Mouse (Mus musculus) 3T3-L1 (cell line): ENCODE measurements around the gene Raph1.
A peak's percentile ranks its signal among the peaks of the same experiment; 100 is the strongest.
"Not testable (repeated sequence)": the region's sequence is repeated elsewhere in the genome, so short reads cannot be mapped to it uniquely, and the experiment has no call there.

Source experiments
- DNase-seq: peaks from one replicate; pipeline ENCODE4 v3.0.0-alpha.2; 2015; ENCODE audit warnings: low read depth, low spot score

Gene Raph1

DNA sequence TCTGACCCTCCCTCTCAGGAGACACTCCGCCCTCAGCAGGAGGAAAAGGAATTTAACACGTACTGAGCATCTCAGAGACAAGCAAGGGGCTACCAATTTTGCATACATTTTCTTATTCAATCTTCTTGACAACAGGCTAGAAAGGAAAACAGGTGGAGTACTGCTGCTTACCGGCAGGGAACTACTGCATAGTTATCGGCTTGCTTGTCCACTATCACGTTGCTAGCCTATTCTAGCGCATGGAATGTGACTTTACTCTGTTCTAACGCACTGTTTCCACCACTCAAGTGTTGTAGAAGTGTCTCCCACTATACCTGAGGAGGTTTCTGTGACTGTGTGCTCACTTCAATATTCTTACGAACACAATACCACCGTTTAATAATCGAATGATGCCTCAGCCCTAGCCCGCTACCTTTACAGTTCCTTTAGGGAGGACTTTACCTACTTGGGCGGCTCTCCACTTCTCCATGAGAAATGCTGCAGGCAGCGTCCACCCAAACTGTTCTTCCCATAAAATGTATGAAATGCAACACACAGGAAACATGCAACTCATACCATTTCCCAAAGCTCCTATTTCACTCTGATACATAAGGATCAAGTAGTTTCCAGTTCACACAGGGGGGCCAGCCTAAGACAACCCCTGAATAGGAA is 1.5 kb downstream of the Raph1 start:
- peak; percentile 80 for DNase-seq

DNA sequence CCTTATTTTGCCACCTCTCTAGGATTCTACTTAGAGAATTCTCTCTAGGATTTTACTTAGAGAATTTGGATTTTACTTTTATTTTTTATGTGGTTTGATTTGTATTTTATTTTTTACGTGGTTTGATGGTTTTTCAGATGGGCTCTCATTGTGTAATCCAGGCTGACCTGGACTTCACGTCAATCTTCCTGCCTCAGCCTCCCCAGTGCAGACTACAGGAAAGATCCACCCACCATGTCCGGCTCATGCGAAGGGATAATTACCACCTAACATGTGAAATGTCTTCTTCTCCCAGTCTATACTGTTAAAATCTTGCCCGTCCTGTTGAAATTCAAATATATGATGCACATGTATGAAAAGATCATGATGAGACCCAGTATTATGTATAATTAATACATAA is 2.2 kb downstream of the Raph1 start:
- DNase-seq, result peak; percentile 7

DNA sequence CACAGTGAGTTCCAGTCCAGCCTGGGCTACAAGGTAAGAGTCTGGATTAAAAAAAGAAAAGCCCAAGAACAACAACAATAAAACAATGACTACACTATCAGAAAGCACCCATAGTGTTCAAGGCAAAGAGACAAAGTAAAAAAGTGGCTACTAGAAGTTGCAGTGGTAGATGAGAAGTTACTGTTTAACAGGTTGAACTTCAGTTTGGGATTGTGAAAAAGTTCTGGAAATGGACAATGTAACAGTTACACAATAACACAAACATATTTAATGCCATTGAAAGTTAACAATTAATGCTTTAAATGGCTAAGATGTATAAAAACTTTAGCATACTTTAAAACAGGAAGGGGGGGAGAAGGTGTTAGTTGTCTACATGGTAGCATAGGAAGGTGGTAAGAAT is 3.9 kb downstream of the Raph1 start:
- no peak for DNase-seq

DNA sequence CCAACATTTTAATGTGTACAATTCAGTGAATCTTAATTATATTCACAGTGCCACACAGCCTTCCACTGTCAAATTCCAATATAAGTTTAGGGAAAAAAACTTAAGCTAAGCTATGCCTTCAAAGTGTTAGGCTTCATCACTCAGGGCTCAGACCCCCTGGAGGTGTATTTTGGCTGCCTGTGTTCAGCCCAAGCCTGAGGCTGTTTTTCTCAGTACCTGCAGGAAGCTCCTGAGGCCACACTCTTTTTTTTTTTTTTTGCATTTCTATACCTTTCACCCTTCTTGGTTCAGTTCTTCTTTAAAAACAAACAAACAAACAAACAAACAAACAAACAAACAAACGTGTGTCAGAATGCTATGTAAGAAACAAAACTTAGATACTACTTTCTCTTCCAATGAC is 23.2 kb downstream of the Raph1 start:
- DNase-seq, result no peak

DNA sequence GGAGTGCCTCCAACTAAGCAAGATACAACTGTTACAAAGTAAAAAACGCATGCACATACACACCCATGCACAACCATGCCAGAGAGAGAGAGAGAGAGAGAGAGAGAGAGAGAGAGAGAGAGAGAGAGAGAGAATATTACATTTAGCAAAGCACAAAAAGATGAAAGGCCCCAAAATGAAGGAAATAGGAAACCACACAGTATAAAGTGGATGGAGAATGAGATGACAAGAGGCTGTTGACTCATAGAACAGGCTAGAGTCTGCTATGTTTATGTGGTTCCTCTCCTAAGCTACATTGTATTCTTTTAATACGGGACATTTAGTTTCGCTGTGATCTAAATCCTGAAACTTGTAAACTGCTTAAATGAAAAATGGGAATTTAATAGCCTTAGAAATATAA is 27.6 kb downstream of the Raph1 start:
- DNase-seq, result peak; percentile 17

DNA sequence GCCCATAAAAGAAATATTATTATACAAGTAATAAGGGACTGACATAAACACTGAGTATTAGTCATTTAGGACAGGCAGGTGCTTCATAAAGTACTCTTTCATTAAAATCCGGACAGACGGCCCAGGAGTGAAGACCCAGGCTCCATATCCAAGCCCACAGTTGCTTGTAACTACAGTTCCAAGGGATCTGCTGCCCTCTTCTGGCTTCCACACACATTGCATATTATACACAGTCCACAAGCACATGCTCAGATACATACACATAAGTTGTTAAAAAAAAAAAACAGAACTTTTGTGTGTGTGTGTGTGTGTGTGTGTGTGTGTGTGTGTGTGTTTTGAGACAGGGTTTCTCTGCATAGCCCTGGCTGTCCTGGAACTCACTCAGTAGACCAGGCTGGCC is 32.0 kb downstream of the Raph1 start:
- DNase-seq, result peak; percentile 55

DNA sequence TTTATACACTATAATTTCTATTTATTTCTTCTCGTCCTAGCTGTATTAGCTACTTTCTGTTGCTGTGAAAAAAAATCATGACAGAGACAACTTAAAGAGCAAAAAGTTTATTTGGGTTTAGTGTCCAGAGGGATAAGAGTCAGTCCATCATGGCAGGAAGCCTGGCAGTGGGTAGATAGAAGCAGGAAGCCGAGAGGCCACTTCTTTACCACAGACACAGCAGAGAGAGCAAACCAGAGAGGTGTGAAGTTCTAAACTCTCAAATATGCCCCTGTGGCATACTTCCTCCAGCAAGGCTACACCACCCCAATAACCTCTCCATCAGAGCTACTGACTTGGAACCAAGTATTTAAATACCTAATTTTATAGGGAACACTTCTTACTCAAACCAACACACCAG is 36.3 kb downstream of the Raph1 start:
- no peak for DNase-seq

DNA sequence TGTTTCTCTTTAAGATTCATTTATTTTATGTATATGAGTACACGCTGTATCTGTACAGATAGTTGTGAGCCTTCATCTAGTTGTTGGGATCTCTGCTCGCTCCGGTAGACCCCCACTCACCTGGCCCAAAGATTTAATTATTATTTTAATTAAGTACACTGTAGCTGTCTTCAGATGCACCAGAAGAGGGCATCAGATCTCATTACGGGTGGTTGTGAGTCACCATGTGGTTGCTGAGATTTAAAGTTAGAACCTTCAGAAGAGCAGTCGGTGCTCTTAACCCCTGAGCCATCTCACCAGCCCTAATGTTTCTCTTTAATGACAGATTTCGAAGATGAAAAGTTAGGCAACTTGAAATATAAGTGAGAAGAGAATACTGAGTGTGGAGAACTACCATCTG is 36.8 kb downstream of the Raph1 start:
- peak; percentile 22 for DNase-seq

DNA sequence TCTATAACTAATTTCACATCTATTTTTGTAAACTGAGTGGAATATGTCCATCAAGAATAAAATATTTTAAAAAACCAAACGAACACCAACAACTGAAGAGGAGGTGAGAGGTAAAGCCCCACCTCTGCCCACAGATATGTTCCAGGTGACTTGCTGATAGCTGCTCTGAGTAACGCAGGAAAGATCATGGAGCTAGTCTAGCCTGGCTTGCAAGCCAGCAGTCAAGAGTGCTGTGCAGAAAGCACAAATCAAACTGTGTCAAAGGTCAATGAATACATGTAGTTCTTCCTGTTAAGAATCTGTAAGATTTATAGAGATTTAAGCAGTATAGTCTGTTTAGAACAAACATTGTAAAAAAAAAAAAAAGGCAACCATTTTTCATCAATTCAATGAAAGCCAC is 56.3 kb downstream of the Raph1 start:
- DNase-seq, result no peak

DNA sequence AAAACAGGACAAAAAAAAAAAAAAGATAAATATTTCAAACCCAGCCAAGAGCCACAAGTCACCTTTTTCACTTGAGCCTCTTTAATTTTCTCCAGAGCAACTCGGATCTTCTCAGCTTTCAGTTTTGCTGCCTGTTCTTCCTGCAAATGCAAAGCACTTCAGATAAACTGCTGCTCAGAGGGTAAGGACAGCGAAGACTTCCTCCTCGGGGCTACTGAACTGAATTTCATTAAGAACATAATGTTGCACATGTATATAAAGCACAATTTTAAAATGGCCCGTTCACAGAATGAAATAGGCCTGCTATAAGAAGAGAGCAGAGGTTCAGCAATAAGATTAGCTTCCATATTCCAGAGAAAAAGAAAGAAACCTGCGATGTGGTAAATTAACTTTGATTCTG is 63.4 kb downstream of the Raph1 start:
- DNase-seq, result no peak

DNA sequence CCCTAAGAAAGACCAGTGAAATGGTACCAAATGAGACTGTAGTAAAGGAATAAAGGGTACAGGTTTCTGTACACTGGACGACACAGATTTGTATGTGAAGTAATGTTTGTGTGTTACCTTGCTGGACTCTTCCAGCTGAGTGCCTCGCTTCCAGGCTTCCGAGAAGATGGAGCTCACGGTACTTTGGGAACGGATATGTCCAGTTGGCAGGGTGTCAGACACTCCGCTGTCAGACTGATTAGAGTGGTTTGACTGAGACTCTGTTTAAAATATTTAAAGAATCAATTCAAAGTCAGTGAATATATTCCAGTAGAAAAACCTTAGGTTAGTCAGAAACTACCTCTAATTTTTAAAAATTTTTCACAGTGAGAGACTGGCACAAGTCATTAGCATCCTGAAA is 73.5 kb downstream of the Raph1 start:
- DNase-seq, result no peak

DNA sequence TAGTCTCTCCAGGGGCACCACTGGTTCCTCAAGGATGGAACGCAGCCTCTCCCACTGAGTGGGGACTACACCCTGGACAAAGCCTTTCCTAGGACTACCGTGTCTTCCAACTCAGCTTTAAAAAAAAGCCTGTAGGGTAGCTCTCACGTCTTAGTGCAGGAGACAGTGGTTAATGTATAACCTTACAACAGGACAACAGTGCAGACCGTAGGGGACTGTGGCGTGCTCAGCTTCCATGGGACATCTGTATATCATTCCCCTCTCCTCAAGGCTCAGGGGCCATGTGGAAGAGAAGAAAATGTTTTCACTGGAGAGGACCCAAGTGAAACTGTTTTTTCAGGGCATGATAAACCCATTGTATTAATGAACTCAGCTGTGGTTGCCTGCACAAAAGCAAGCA is 74.5 kb downstream of the Raph1 start:
- no peak for DNase-seq

DNA sequence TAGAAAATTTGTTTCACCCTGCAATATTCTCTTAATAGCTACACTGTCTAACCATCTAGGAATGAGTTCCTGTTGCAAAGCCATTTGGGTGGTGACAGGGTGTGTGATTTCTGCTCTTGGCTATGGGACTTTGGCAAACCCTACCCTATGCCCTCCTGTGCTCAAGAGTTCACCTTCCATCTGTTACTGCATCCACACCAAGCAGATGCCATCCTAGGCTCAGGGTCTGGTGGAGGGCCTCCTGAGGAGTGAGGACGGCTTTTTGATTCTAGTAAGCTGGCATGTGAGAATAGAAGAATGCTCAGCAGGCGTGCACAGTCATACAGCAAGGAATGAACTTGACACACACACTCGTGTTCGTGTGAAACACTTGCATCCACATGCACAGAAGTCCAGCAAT is 76.4 kb downstream of the Raph1 start:
- no peak for DNase-seq

DNA sequence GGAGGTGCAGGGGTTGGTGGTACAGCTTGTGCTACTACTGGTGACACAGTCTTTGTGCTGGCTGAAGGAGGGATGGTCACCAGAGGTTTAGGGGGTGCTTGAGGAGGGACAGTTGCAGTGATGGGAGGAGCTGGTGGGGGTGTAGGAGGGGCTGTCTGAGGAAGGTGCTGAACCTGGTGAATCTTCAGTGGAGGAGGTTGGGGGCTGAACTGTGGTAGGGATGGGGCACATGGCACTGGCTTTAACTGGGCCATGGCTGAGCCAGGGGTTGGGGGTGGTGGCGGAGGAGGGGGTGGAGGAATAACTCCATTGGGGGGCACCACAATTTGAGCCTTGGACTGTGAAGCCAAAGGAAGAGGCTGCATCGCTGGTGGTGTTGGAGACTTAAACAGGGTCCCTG is 77.2 kb downstream of the Raph1 start:
- no peak for DNase-seq

DNA sequence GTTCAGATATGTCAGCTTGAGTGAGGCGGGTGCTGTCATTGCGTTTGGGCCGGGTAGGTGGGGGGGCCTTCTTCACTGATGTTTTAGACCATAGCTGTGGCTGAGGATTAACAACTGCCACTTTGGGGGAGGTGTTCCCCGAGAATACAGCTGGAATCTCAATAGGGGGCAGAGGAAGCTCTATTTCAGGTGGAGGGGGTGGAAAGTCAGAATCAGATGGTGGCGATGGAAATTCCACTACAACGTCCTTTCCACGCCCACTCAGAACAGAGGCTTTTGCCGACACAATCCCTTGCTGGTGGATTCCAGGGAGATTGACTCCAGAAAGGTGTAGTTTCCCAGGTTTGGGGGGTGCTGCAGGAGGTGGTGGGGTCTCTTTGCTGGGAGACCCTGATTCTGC is 78.3 kb downstream of the Raph1 start:
- DNase-seq, result no peak

DNA sequence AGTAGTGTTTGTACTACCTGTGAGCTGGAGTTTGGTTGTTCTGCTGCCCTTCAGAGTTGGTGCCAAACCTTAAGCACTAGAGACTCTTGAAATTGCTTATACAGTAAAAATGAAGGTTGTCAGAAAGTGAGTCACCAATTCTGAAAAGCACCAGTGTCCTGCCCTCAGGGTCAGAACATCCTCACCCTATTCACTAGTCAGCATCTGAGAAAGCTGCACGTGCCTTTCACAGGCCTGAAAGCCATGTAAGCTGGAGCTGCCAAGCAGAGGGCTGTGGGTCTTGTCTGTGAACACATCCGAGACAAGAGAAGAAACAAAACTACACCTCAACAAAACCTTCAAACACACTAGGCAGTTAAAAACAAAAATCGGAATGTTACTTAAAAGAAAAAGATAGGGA is 81.3 kb downstream of the Raph1 start:
- DNase-seq, result peak; percentile 56

DNA sequence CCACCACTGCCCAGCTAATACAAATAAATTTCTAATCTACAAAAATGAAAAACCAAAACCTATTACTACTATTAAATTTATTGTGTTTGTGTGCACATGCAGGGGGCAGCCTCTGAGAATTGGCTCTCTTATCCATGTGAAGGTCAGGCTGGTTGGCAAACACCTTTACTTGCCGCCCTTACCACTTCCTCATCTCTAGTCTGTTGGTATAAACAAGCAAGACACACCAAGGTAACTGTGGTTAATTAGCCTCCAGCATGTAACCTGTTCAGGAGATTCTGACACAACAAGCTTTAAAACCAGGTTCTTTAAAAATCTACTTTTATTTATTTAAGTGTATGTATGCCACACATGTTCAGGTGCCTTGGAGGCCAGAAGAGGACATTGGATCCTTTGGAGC is 84.0 kb downstream of the Raph1 start:
- no peak for DNase-seq

DNA sequence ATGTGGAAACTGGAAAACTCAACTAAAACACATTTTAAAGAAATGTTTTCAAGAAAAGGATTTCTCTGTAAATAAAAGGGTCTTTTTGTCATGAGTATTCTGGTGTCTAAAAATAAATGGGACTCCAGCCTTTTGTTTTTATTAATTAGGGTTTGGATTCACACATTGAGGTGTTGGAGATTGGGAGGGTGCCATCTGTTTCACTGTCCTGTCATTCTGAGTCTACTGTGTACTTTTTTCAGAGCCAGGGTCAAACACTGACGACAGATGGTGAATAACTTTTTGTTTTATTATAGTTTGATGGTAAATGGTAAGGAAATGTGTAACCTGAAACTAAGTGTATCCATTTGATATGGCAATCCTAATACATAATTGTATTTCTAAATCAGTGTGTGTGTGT is 85.3 kb downstream of the Raph1 start:
- DNase-seq, result no peak

DNA sequence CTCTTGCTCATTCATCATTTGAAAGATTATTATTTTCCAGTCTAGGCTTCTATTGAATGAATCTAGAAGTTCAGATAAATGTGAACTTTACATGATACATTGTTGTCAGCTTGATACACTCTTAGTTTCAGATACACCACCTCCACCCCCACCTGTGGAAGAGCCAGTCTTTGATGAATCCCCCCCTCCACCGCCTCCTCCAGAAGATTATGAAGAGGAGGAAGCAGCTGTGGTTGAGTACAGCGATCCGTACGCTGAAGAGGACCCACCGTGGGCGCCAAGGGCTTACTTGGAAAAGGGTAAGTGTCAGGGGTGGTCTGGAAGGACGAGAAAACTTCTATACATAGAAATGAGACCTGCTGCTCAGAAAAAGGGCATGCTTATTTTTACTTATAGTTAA is 96.4 kb downstream of the Raph1 start:
- no peak for DNase-seq

DNA sequence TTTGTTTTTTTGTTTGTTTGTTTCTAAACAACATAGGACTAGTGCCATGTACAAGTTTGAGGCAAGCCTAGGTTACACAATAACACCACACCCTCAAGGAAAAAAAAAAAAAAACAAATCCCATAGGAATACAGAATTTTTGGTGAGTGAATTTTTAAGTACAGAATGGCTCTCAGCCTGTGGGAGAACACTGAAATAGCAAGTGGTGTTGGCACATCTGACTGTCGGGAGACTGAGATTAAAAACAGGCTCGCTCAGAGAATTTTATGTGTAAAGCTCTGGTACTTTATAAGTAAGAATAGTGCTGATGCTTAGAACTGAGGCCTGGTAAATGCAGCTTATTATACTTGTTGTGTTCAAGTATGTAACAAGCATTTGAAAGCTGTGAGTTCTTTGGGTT is 97.4 kb downstream of the Raph1 start:
- no peak for DNase-seq

DNA sequence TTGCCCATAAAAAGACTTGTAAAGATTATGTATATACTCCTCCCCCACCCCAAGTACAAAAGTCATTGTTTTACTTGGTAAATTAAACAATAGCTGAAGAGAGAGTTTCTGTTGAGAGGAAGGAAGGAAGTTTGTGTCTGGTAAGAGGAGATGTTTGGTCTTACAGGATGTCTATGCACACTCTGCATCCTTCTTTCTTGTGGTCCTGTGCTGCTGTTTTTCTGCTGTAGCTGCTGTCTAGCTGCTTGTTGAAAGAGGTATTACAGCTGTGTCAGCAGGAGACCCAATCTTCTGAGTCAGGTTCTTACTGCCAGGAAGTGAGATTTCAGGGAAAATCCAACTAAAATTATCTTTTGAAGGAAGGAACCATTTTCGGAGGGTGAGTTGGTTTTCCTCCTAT is 106.3 kb downstream of the Raph1 start:
- DNase-seq, result no peak

DNA sequence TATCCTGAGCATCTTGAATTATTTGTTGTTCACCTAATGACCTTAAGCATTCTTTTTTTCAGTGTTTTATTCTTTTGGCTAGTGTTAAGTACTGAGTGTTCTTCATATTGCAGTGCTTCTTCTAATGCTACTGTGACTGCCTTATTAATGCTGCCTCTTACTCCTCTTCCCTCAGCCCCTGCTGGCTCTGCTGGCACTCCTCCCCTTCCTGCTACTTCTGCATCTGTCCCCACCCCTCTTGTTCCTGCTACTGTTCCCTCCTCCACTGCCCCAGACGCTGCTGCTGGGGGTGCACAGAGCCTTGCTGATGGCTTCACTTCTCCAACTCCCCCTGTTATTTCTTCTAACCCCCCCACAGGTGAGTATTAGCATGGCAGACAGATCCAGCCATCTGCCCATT is 117.0 kb downstream of the Raph1 start:
- no peak for DNase-seq

DNA sequence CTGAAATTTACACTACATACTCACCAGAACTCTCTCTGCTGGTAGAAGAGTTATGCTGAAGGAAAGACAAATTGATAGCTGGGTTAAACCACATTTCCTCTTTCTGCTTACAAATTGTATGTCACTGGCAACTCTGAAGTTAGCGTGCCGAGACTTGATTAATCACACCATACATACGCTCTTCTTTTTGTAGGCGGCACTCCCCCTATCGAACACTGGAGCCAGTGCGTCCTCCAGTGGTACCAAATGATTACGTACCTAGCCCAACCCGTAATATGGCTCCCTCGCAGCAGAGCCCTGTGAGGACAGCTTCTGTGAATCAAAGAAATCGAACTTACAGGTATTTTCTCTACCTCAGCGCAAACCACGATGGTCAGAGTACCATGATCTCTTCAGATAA is 119.8 kb downstream of the Raph1 start:
- DNase-seq, result no peak

DNA sequence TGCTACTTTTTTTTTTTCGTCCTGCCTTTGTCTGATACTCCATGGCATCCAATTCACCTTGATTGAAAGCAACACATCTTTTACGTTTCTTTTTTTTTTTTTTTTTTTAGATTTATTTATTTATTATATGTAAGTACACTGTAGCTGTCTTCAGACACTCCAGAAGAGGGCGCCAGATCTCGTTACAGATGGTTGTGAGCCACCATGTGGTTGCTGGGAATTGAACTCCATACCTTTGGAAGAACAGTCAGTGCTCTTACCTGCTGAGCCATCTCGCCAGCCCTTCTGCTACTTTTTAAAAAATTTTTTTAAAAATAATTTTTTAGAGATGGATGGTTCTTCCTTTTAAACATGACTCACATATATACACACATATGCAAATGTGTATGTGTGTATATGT is 125.5 kb downstream of the Raph1 start:
- not testable (repeated sequence) for DNase-seq
